Mouse (Mus musculus) liver, embryonic 13.5 days (tissue): ENCODE data around the gene Tfcp2l1. TPM values are rescaled to one million over a fixed set of nuclear protein-coding genes. Genes with fewer than 3 reads are reported as not detected.

ENCODE experiments used
- ATAC-seq: fragments of 200-750 bp; cut with Nextera tagmentation; 2 replicates; pipeline ENCODE4 v1.8.0; 2017; ENCODE audit warnings: low read depth, mild to moderate bottlenecking, moderate number of reproducible peaks, moderate library complexity
- DNase-seq: peaks from one replicate; pipeline ENCODE4 v3.0.0; 2022
- H3K27ac ChIP-seq: fragments of 300-500 bp; sonication (generic); 2 replicates; pipeline ENCODE4 v1.5.1; 2015; ENCODE audit warnings: moderate library complexity, mild to moderate bottlenecking, inconsistent platforms
- H3K27me3 ChIP-seq: fragments of 300-500 bp; sonication (generic); 2 replicates; pipeline ENCODE4 v1.6.1; 2015; ENCODE audit warnings: mild to moderate bottlenecking, inconsistent platforms
- H3K36me3 ChIP-seq: fragments of 300-500 bp; sonication (generic); 2 replicates; pipeline ENCODE4 v1.6.1; 2015; ENCODE audit warnings: mild to moderate bottlenecking, inconsistent platforms
- H3K4me1 ChIP-seq: fragments of 300-500 bp; sonication (generic); replicated peaks from 2 replicates; pipeline ENCODE4 v1.6.1; 2015; ENCODE audit warnings: inconsistent platforms
- H3K4me2 ChIP-seq: fragments of 300-500 bp; sonication (generic); 2 replicates; pipeline ENCODE4 v1.6.1; 2015; ENCODE audit warnings: inconsistent platforms, mild to moderate bottlenecking, moderate library complexity
- H3K4me3 ChIP-seq: fragments of 300-500 bp; sonication (generic); replicated peaks from 2 replicates; pipeline ENCODE4 v1.5.1; 2015; ENCODE audit warnings: mild to moderate bottlenecking, inconsistent platforms
- H3K9ac ChIP-seq: fragments of 300-500 bp; sonication (generic); 2 replicates; pipeline ENCODE4 v1.6.1; 2015; ENCODE audit warnings: mild to moderate bottlenecking, inconsistent platforms
- H3K9me3 ChIP-seq: fragments of 300-500 bp; sonication (generic); replicated peaks from 2 replicates; pipeline ENCODE4 v1.6.1; 2016; ENCODE audit warnings: inconsistent platforms
- WGBS: fragments of 180-500 bp; shearing (Covaris S2); methylation state at CpG from one replicate; pipeline ENCODE4 v1.1.7; 2015; ENCODE audit not compliant: insufficient replicate concordance; 5-methylcytosine and 5-hydroxymethylcytosine counted together
- polyA plus RNA-seq: library from polyadenylated mRNA; unstranded; fragments of >200 nt; fragmentation: Nextera tagmentation; extraction: Ambion mirVana; gene quantifications from 2 replicates; pipeline ENCODE4 v1.2.1, GENCODE M21; 2015

The Tfcp2l1 gene
- polyA plus RNA-seq, 1 experiment from 2014 or later: 0.54 TPM

GRCm38 (mm10) chr1:118699961-118700360 is 72.2 kb downstream of the Tfcp2l1 start:
- H3K27ac ChIP-seq: no peak overlapping the region
- H3K9me3 ChIP-seq: no peaks in the 10 kb centered on the region

GRCm38 (mm10) chr1:118711606-118712005 is 83.9 kb downstream of the Tfcp2l1 start:
- Histone ChIP-seq H3K9ac (no peak overlapping the region), H3K36me3 (no peaks in the 10 kb centered on the region), H3K4me1 (no peaks in the 10 kb centered on the region), H3K9me3 (no peaks in the 10 kb centered on the region), H3K4me3 (no peak overlapping the region), H3K27me3 (no peaks in the 10 kb centered on the region), H3K27ac (no peak overlapping the region), H3K4me2 (no peak overlapping the region)
- WGBS: 41% methylated on average over 4 of the region's 4 CpGs
- ATAC-seq (no peak), DNase-seq (no peak)

More at GRCm38 (mm10) chr1:118699961-118700360, 72.2 kb downstream of the Tfcp2l1 start:
- H3K9ac ChIP-seq: no peak overlapping the region
- H3K27me3 ChIP-seq: no peaks in the 10 kb centered on the region
- DNase-seq (no peak), ATAC-seq (no peak)
- WGBS: 56% methylated on average over 1 of the region's 1 CpGs
- no peak overlapping the region for H3K4me2 ChIP-seq
- no peaks in the 10 kb centered on the region for H3K4me1 ChIP-seq
- no peak overlapping the region for H3K4me3 ChIP-seq
- no peaks in the 10 kb centered on the region for H3K36me3 ChIP-seq

- DNase-seq: no peak
- H3K36me3 ChIP-seq: no peaks in the 10 kb centered on the region
- H3K27ac ChIP-seq: no peak overlapping the region
- no peaks in the 10 kb centered on the region for H3K4me1 ChIP-seq
- H3K4me2 ChIP-seq: no peak overlapping the region
- H3K9ac ChIP-seq: no peak overlapping the region
- ATAC-seq: no peak
- no peak overlapping the region for H3K4me3 ChIP-seq
- H3K27me3 ChIP-seq: no peaks in the 10 kb centered on the region
- WGBS: 31% methylated on average over 1 of the region's 1 CpGs
- H3K9me3 ChIP-seq: no peaks in the 10 kb centered on the region
These were observed 88.5 kb downstream of the Tfcp2l1 start for GRCm38 (mm10) chr1:118716225-118716624.

GRCm38 (mm10) chr1:118718055-118718454 is 90.3 kb downstream of the Tfcp2l1 start:
- no peaks in the 10 kb centered on the region for H3K4me1 ChIP-seq
- H3K36me3 ChIP-seq: no peaks in the 10 kb centered on the region
- no peak overlapping the region for H3K4me2 ChIP-seq
- H3K9me3 ChIP-seq: peaks cover 5% of the 10 kb centered on the region; the same call in 1 of the 2 replicates
- no peak overlapping the region for H3K27ac ChIP-seq
- no peak for ATAC-seq
- DNase-seq: no peak
- 71% methylated on average over 6 of the region's 6 CpGs for WGBS
- H3K9ac ChIP-seq: no peak overlapping the region
- no peaks in the 10 kb centered on the region for H3K27me3 ChIP-seq
- no peak overlapping the region for H3K4me3 ChIP-seq

GRCm38 (mm10) chr1:118719699-118720098 is 92.0 kb downstream of the Tfcp2l1 start:
- Histone ChIP-seq H3K9ac (no peak overlapping the region), H3K27ac (no peak overlapping the region), H3K4me1 (no peaks in the 10 kb centered on the region), H3K4me3 (no peak overlapping the region), H3K36me3 (no peaks in the 10 kb centered on the region), H3K27me3 (no peaks in the 10 kb centered on the region), H3K9me3 (peaks cover 5% of the 10 kb centered on the region; the same call in 1 of the 2 replicates), H3K4me2 (no peak overlapping the region)
- WGBS: 62% methylated on average over 2 of the region's 2 CpGs
- DNase-seq: no peak
- no peak for ATAC-seq

GRCm38 (mm10) chr1:118720474-118721095 is 92.8 kb downstream of the Tfcp2l1 start:
- ATAC-seq: no peak
- H3K4me2 ChIP-seq: no peak overlapping the region
- 41% methylated on average over 8 of the region's 8 CpGs for WGBS
- H3K27me3 ChIP-seq: no peaks in the 10 kb centered on the region
- DNase-seq: no peak
- H3K4me3 ChIP-seq: no peak overlapping the region
- no peaks in the 10 kb centered on the region for H3K4me1 ChIP-seq
- no peak overlapping the region for H3K27ac ChIP-seq
- H3K9ac ChIP-seq: no peak overlapping the region
- H3K9me3 ChIP-seq: peaks cover 5% of the 10 kb centered on the region; the same call in 1 of the 2 replicates
- no peaks in the 10 kb centered on the region for H3K36me3 ChIP-seq

GRCm38 (mm10) chr1:118727075-118727474 is 99.3 kb downstream of the Tfcp2l1 start:
- Histone ChIP-seq H3K9me3 (peaks cover 2% of the 10 kb centered on the region; the same call in 1 of the 2 replicates), H3K4me2 (no peak overlapping the region), H3K4me1 (no peaks in the 10 kb centered on the region), H3K4me3 (no peak overlapping the region), H3K27me3 (no peaks in the 10 kb centered on the region), H3K27ac (no peak overlapping the region), H3K9ac (no peak overlapping the region), H3K36me3 (no peaks in the 10 kb centered on the region)
- WGBS: 58% methylated on average over 4 of the region's 4 CpGs
- no peak for ATAC-seq
- no peak for DNase-seq

GRCm38 (mm10) chr1:118728796-118729195 is 101.1 kb downstream of the Tfcp2l1 start:
- Histone ChIP-seq H3K27ac (no peak overlapping the region), H3K9ac (no peak overlapping the region), H3K4me1 (no peaks in the 10 kb centered on the region), H3K36me3 (no peaks in the 10 kb centered on the region), H3K27me3 (no peaks in the 10 kb centered on the region), H3K9me3 (no peaks in the 10 kb centered on the region), H3K4me2 (no peak overlapping the region), H3K4me3 (no peak overlapping the region)
- DNase-seq: no peak
- ATAC-seq: no peak

Other genes starting within 250 kb of the Tfcp2l1 start
- gene Clasp1, start 238.9 kb upstream of the Tfcp2l1 start, polyA plus RNA-seq: 12.1 and 13.4 TPM in 2 replicates